Comparison of ENCODE assay signal across 8 mouse cellular contexts in genomic region chr15:102326022-102326576, GRCm38 (mm10). TPM values are rescaled to one million over a fixed set of nuclear protein-coding genes. Genes with fewer than 3 reads are reported as not detected.
DNase-seq lines count a peak whose midpoint lies in the region; ATAC-seq and TF ChIP-seq lines count a peak whose summit lies in the region.

Gene Pfdn5, plus strand, starts transcription at chr15:102326116.

- TF ChIP-seq CTCF in kidney, postnatal 0 days (IDR thresholded peaks at IDR 0.05; ENCODE audit: low read depth), result peak; percentile 50

- H3K4me1 ChIP-seq in heart, embryonic 13.5 days, result peaks cover 16% of the 10 kb centered on the region
- peaks cover 13% of the 10 kb centered on the region; the same call in 1 of the 2 replicates for H3K4me1 ChIP-seq in kidney, postnatal 0 days (replicated peaks; ENCODE audit: insufficient read depth, low read length)
- peaks cover 5% of the 10 kb centered on the region; the same call in 1 of the 2 replicates for H3K4me1 ChIP-seq in liver, embryonic 11.5 days (replicated peaks; ENCODE audit: control insufficient read depth, insufficient read depth, low read length)

- under 1% methylated on average over 40 of the region's 40 CpGs for WGBS in heart, embryonic 13.5 days
- under 1% methylated on average over 40 of the region's 40 CpGs for WGBS in kidney, postnatal 0 days
- under 1% methylated on average over 40 of the region's 40 CpGs for WGBS in liver, embryonic 11.5 days

- H3K27me3 ChIP-seq in heart, embryonic 13.5 days (replicated peaks), result no peaks in the 10 kb centered on the region
- H3K27me3 ChIP-seq in kidney, postnatal 0 days (ENCODE audit: insufficient read depth, low read length), result no peaks in the 10 kb centered on the region
- no peaks in the 10 kb centered on the region for H3K27me3 ChIP-seq in liver, embryonic 11.5 days (replicated peaks; ENCODE audit: control insufficient read depth, insufficient read depth, low read length)
- H3K27me3 ChIP-seq in myocyte (ENCODE audit: control insufficient read depth, insufficient read depth, insufficient read length), result no peaks in the 10 kb centered on the region

- H3K4me3 ChIP-seq in heart, embryonic 13.5 days, result peak within 1 kb of the TSS; percentile 66
- H3K4me3 ChIP-seq in kidney, postnatal 0 days (replicated peaks; ENCODE audit: low read depth, low read length), result peak within 1 kb of the TSS; percentile 75
- H3K4me3 ChIP-seq in liver, embryonic 11.5 days (ENCODE audit: low read depth, low read length), result peak within 1 kb of the TSS; percentile 90
- peak within 1 kb of the TSS; percentile 66 for H3K4me3 ChIP-seq in myocyte

- peak within 1 kb of the TSS; percentile 90 for H3K4me2 ChIP-seq in heart, embryonic 13.5 days
- H3K4me2 ChIP-seq in kidney, postnatal 0 days (ENCODE audit: low read length), result peak within 1 kb of the TSS; percentile 74
- H3K4me2 ChIP-seq in liver, embryonic 11.5 days, result peak within 1 kb of the TSS; percentile 76
- peak within 1 kb of the TSS; percentile 96 for H3K4me2 ChIP-seq in myocyte (ENCODE audit: low read depth)

- H3K9me3 ChIP-seq in heart, embryonic 13.5 days, result no peaks in the 10 kb centered on the region
- no peaks in the 10 kb centered on the region for H3K9me3 ChIP-seq in kidney, postnatal 0 days (replicated peaks; ENCODE audit: low read length)
- H3K9me3 ChIP-seq in liver, embryonic 11.5 days (ENCODE audit: control insufficient read depth, low read length), result no peaks in the 10 kb centered on the region

- DNase-seq in c-Kit-negative CD71-positive TER-119-positive erythroid progenitor cells, embryonic 14.5 days (ENCODE audit: low read depth, low spot score), result peak; percentile 74
- peak; percentile 60 for DNase-seq in fibroblast of lung, adult 2 months (ENCODE audit: low read depth)
- peak; percentile 93 for DNase-seq in kidney, postnatal 0 days (ENCODE audit: low spot score)
- DNase-seq in liver, embryonic 11.5 days (ENCODE audit: low spot score), result peak; percentile 78
- DNase-seq in spleen, postnatal 4 days (ENCODE audit: low spot score in 2 of 2), result peak; percentile 89 to 94

- peak; percentile 97 for ATAC-seq in CD4-positive, CD25-positive, alpha-beta regulatory T cell, adult 4 months
- ATAC-seq in heart, embryonic 13.5 days (ENCODE audit: extremely low read depth, insufficient number of reproducible peaks, low FRiP score, low TSS enrichment), result peak; percentile 60; the same call in 1 of the 2 replicates
- ATAC-seq in kidney, postnatal 0 days (replicated peaks; ENCODE audit: low FRiP score, low read depth), result peak; percentile 79
- ATAC-seq in liver, embryonic 11.5 days (replicated peaks; ENCODE audit: low FRiP score), result peak; percentile 92

- peak within 1 kb of the TSS; percentile 60 for H3K27ac ChIP-seq in heart, embryonic 13.5 days (replicated peaks)
- H3K27ac ChIP-seq in kidney, postnatal 0 days, result peak within 1 kb of the TSS; percentile 54
- H3K27ac ChIP-seq in liver, embryonic 11.5 days (ENCODE audit: low read depth, low read length), result peak within 1 kb of the TSS; percentile 64

- peak within 1 kb of the TSS; percentile 16 for H3ac ChIP-seq in myocyte (ENCODE audit: control insufficient read depth, insufficient read length)

- peak; percentile 91 for TF ChIP-seq POLR2A in myocyte (IDR thresholded peaks at IDR 0.05; ENCODE audit: insufficient read length, low read depth)

- H3K36me3 ChIP-seq in heart, embryonic 13.5 days, result peaks cover 66% of the 10 kb centered on the region
- H3K36me3 ChIP-seq in kidney, postnatal 0 days (ENCODE audit: insufficient read depth, low read length), result peaks cover 5% of the 10 kb centered on the region; the same call in 1 of the 2 replicates
- peaks cover 28% of the 10 kb centered on the region for H3K36me3 ChIP-seq in liver, embryonic 11.5 days (ENCODE audit: control insufficient read depth, insufficient read depth, low read length)
- peaks cover 20% of the 10 kb centered on the region for H3K36me3 ChIP-seq in myocyte (ENCODE audit: control insufficient read depth, insufficient read depth)

- peaks cover 13% of the 10 kb centered on the region for H3K79me2 ChIP-seq in myocyte (ENCODE audit: control insufficient read depth, insufficient read depth)

- peak within 1 kb of the TSS; percentile 84 for H3K9ac ChIP-seq in heart, embryonic 13.5 days
- peak within 1 kb of the TSS; percentile 72 for H3K9ac ChIP-seq in kidney, postnatal 0 days (ENCODE audit: low read depth, low read length)
- H3K9ac ChIP-seq in liver, embryonic 11.5 days (ENCODE audit: low read depth, low read length), result peak within 1 kb of the TSS; percentile 86

TF ChIP-seq in myocyte, 11 proteins besides CTCF, POLR2A, EP300 and RAD21:
- TF ChIP-seq POLR2AphosphoS2 (IDR thresholded peaks at IDR 0.05; ENCODE audit: insufficient read length, low read depth), result peak; percentile 87
- peak in 1 of 3 experiments; percentile 33 for TF ChIP-seq MYOD1 (IDR thresholded peaks at IDR 0.05; ENCODE audit: control insufficient read depth in 1 of 3, insufficient read length in 2 of 3, low read depth in 2 of 3)
- peak in 2 of 3 experiments; percentile 16 to 52 for TF ChIP-seq MYOG (IDR thresholded peaks at IDR 0.05; ENCODE audit: control insufficient read depth in 1 of 3, insufficient read depth in 1 of 3, insufficient read length in 2 of 3, low read depth in 2 of 3)
- no peak for TF ChIP-seq E2F4 (IDR thresholded peaks at IDR 0.05; ENCODE audit: insufficient read depth)
- TF ChIP-seq MAX (IDR thresholded peaks at IDR 0.05; ENCODE audit: low read depth), result peak; percentile 10

RNA-seq across cellular contexts. Expression of gene Pfdn5, which starts in this region (rescaled TPM):
- polyA plus RNA-seq in CD4-positive, CD25-positive, alpha-beta regulatory T cell, adult 4 months (2017; shearing (Covaris generic)), result 1,000 to 10,000 TPM; 1,296 to 1,302 TPM
- polyA plus RNA-seq in heart, embryonic 13.5 days (2015; fragmentation: Nextera tagmentation; extraction: Ambion mirVana), result 310 and 347 TPM in 2 replicates
- 511 and 565 TPM in 2 replicates for polyA plus RNA-seq in kidney, postnatal 0 days (2015; fragmentation: Nextera tagmentation; extraction: Ambion mirVana)
- 236 and 254 TPM in 2 replicates for polyA plus RNA-seq in liver, embryonic 11.5 days (2014; fragmentation: Nextera tagmentation; extraction: Ambion mirVana)
- polyA plus RNA-seq in myocyte (2012; fragmentation: generic; extraction: Trizol), result 476 TPM

Comparison
In these comparisons a context has a peak if more than half of its experiments do, and no peak if none do; other contexts are left out.
1. Peak in every context shown above with its lines: DNase-seq, ATAC-seq, H3K4me3 ChIP-seq and H3K27ac ChIP-seq.